Mouse (Mus musculus): ENCODE measurements around the gene Pcdh15.

Pcdh15 gene

DNA sequence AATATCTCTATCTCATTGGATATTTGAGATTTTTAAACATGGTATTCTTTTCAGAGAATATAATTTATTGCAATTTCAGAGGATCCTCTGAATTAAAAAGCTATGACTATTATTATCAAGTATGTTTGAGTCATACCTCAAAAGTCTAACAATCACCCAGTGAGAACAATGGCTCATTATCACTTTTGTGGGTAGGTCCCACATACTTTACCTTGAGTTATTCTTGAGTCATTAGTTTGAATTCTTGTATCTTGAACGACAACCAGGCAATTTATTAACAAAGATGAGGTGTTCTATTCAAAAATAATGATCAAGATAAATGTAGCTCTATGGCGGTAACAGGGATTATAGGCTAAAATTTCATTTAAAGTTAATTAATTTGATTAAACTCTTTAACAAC lies 1439.2 kb downstream of the Pcdh15 start:
- DNase-seq (ENCODE audit: low spot score in 2 of 2): no peak

DNA sequence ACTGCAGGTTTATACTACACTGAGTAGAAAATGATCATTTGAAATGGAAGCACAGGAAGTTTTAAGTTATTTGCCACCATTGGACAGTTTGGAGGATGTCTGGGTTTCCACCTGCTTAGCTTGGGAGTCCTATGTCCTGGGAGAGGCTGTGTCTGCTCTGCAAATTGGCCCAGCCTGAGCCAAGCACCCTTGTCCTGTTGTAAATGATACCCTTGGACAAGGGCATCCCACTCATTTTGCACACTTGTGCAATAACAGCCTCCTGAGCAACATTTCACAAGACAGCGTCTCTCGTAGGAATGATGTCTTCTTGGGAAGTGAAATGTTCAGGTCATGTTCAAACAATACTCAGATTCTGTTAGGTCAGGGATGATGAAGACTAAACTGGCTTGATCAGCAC lies 1456.2 kb downstream of the Pcdh15 start:
- DNase-seq (ENCODE audit: low spot score in 2 of 2): no peak

DNA sequence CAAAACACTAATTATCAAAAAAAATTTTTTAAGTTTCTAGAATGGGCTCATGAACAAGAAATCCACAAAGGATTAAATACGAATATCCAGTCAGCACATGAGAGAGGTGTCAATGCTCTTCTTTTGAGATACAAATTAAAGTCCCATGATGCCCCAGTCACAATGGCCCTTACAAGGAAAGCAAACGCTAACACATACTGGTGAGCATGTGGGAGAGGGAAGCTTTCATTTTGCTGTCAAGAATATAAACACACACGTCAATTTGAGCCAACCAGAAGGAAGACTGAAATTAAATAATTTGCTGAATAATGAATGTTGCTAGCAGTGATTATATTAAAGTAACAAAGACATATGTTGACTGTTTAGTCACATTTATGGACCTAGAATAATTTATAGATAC lies 1470.5 kb downstream of the Pcdh15 start:
- no peak for DNase-seq (ENCODE audit: low spot score in 2 of 2)

DNA sequence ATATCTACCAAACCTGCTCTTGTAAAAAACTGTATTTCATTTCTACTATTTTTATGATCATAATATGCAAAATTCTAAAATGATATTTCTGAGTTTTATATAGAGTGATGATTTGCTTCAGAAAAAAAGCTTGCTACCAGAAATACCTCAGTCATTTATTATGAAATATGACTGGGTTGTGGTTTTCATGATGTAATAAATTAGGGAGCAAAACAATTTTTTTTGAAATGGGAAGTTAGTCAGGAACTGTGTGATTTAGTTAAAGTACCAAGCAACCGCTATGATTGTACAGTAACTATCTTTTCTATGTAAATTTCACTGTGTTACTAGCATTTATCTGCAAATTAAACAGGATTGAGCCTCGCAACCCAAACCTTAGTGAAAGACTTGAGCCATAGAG lies 1480.8 kb downstream of the Pcdh15 start:
- no peak for DNase-seq (ENCODE audit: low spot score in 2 of 2)

DNA sequence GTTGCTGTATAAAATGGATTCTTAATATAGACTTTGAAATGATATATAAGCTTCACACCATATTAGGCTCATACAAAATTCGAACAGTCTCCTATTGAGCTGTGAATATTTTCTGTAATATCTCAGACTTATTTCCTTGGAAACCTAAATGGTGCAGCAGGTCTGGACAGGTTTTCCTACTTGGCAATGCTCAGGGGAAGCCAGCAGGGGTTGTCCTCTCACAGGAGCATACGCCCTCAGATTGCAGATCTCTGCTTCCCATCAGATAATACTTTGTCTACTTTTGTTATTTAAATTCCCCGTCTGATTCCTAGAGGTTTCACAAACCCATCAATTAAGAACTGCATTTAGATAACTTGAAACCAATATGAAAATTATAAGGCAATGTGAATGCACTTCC lies 1492.7 kb downstream of the Pcdh15 start:
- no peak for DNase-seq (ENCODE audit: low spot score in 2 of 2)

DNA sequence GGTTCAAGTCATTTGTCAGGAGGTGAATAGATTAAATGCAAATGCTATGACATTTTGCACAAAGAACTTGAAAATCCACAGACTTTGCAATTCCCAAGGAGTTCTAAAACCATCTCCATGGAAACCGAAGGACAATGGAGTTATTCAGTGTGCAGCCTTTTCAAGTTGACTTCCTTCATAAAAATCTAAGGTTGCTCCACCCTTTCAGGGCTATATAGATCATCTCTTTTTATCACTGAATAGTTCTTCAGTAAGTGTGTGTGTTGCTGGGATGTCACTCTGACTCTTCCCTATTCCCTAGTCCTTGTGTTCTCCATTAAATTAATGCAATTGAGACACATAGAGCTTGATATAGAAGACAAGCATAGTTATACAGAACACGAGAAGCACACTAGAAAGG lies 1508.5 kb downstream of the Pcdh15 start:
- no peak for DNase-seq (ENCODE audit: low spot score in 2 of 2)

DNA sequence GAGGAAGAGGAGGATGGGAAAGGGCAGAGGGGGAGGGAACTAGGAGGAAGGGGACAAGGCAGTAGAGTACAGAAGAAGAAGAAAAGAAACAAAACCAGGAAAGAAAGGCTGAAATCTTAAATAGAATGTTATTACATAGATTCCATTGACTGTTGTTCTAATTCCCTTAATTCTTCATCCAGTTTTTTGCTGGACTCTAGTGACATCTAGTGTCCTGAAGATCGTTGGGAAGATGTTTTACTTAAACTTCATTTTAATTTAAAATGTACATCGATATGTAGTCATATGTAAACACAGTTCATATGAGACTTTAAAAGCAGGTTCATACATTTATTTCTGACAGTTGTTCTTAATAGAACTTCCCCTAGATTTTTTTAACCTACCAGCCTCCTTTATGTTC lies 1522.7 kb downstream of the Pcdh15 start:
- DNase-seq (ENCODE audit: low spot score in 2 of 2): no peak

DNA sequence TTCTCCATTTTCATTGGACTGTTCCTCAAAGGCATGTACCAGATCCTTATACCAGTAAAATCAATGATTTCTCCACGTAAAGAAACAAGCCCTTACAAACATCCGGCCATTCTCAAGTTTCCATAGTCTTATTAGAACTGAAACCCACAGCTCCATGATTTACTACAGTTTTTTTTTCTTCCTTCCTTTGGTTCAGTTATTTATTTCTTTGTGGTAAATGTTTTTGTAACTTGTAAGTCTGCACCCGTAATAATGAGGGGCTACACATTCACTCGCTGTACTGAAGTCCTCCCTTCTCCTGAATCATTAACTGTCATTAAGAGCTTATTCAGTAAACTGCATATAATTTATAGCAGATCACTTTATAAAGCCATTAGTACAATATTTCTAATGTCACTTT lies 1526.6 kb downstream of the Pcdh15 start:
- DNase-seq (ENCODE audit: low spot score in 2 of 2): no peak

DNA sequence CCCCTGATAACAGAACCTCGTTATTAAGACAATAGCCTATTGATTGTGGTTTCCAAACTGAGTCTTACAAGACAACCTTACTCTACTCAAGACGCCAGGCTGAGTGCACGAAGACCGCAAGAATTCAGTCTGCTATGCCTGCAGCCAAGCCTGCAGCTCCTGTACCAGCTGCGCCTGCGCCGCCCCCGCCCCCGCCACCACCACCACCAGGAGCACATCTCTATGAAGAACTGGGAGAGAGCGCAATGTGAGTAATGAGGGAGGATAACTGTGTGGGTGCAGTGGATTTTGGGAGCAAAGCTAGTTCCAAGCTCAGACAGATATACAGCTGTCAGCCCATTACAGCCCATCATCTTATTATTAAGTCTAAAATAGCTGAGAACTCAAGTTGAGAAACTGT lies 1527.5 kb downstream of the Pcdh15 start:
- no peak for DNase-seq (ENCODE audit: low spot score in 2 of 2)

DNA sequence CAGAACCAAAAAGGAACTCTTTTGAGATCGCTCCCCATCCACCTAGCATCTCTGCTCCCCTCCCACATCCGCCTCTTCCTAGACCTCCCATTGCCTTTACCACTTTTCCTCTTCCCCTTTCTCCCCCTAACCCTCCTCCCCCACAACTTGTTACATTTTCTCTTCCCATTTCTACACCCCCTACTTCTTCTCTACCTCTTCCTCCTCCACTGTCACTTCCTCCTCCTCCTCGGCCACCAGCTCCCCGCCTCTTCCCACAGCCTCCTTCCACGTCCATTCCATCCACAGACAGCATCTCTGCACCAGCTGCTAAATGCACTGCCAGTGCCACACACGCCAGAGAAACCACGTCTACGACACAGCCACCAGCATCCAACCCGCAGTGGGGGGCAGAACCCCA lies 1532.2 kb downstream of the Pcdh15 start:
- no peak for DNase-seq (ENCODE audit: low spot score in 2 of 2)

DNA sequence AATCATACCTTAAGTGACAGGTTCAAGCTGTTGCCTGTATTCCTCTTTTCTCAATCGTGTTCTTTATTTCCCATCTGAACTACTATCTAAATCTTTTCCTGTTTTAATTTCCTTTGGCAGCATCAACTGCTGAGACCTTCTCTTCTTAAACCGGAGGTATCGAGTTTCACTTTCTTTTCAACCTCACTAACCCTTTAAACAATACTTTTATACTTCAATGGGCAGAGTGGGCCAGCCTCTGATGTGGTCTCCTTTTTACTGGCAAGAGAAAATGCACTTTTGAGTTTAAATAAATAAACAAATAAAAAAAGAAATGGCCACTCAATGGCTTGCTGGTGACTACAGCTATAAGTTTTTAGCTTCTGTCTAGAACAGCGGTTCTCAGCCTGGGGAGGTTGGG lies 1537.9 kb downstream of the Pcdh15 start:
- DNase-seq (ENCODE audit: low spot score in 2 of 2): no peak

DNA sequence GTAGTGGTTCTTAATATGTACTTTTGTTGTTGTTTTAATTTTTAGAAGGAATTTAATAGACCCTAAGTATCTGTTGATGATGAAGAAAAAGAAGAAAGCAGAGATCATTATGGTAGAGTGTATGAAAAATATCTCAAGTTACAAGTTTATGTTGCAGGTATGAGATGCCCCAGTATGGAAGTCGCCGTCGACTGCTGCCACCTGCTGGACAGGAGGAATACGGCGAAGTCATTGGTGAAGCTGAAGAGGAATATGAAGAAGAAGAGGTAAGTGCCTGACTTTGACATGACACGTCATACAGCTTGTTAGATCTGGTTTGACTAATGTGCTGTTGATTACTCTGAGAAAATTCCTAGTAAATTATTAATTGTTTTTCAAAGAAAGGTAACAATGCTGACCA lies 1543.0 kb downstream of the Pcdh15 start:
- DNase-seq (ENCODE audit: low spot score in 2 of 2): peak in 1 of 2 experiments; percentile 37

DNA sequence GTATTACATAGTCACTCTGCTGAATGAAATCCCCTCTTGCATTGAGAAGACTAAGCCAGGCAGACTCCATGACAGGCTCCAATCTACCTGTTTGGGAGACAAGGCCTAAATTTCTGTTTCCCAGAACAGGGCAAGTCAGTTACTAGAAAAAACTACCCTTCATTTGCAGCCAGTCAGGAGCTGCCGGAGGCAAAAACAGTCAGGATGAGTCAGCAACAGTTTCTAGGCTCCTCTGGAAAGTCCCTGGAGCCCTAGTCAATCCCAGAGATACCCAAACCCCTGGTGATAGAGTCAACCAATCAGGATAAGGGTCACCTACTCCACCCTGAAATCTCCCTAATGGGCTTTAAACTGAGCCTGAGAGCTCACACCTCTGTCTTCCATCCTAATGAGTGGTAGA lies 1564.0 kb downstream of the Pcdh15 start:
- DNase-seq (ENCODE audit: low spot score in 2 of 2): no peak

DNA sequence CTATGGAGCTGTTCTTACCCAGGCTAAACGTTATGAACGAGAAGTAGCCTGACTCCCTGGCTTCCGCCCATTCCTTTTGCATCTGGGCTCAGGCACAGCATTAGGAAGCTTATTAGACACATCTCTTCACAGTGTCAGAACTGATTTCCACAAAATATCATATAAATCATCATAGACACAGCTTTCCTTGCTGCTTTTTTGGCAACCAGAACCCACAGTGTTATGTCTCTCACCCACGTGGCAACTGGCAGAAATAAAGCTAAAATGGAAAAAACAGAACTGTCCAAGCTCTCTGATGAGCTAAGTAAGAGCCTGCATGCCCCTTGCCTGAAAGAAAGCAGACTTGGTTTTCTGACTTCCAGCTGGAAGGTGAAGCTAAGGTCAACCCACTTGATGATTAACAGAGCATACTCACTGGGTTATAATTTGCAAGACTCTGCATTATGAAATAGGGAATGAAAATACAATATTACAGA lies 1580.9 kb downstream of the Pcdh15 start:
- no peak for DNase-seq (ENCODE audit: low spot score in 2 of 2)

DNA sequence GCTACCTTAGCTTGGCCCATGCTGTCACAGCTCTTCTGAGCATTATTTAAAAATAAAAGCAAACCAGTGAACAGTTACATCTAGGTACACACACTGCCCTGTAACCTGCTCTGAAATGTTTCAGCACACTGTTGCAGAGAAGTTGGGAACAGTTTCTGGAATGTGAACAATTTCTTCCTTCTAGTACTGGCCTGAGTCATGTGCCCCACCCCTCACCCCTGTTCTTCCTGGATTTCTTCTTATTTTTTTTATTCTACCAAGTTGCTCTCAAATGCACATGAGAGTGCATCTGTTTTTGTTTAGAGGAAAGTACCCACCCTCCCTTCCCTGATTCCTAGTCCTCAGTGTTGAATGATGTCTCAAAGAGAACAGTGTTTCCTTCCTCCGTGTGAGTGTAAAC lies 1581.4 kb downstream of the Pcdh15 start:
- no peak for DNase-seq (ENCODE audit: low spot score in 2 of 2)
